Mouse (Mus musculus) midbrain, embryonic 10.5 days (tissue): ENCODE results near the gene Nr5a2. TPM values are rescaled to one million over a fixed set of nuclear protein-coding genes. Genes with fewer than 3 reads are reported as not detected.
"Not testable (repeated sequence)": the region's sequence is repeated elsewhere in the genome, so short reads cannot be mapped to it uniquely, and the experiment has no call there.

ENCODE experiments used
- DNase-seq: peaks from one replicate; pipeline ENCODE4 v3.0.0-alpha.2; 2017; ENCODE audit warnings: low spot score
- H3K27ac ChIP-seq: fragments of 300-500 bp; sonication (generic); replicated peaks from 2 replicates; pipeline ENCODE4 v1.5.1; 2016; ENCODE audit warnings: mild to moderate bottlenecking
- H3K27me3 ChIP-seq: fragments of 300-500 bp; sonication (generic); 2 replicates; pipeline ENCODE4 v1.6.1; 2016; ENCODE audit warnings: low read depth, mild to moderate bottlenecking; ENCODE audit not compliant: poor library complexity, severe bottlenecking
- H3K36me3 ChIP-seq: fragments of 300-500 bp; sonication (generic); 2 replicates; pipeline ENCODE4 v1.6.1; 2016; ENCODE audit warnings: mild to moderate bottlenecking, moderate library complexity
- H3K4me1 ChIP-seq: fragments of 300-500 bp; sonication (generic); 2 replicates; pipeline ENCODE4 v1.6.1; 2016
- H3K4me3 ChIP-seq: fragments of 300-500 bp; sonication (generic); 2 replicates; pipeline ENCODE4 v1.5.1; 2016; ENCODE audit warnings: mild to moderate bottlenecking, moderate library complexity
- H3K9me3 ChIP-seq: fragments of 300-500 bp; sonication (generic); replicated peaks from 2 replicates; pipeline ENCODE4 v1.6.1; 2016; ENCODE audit warnings: mild to moderate bottlenecking
- WGBS: fragments of 180-500 bp; shearing (Covaris S2); methylation state at CpG from one replicate; pipeline ENCODE4 v1.1.7; 2016; 5-methylcytosine and 5-hydroxymethylcytosine counted together
- polyA plus RNA-seq: library from polyadenylated mRNA; unstranded; fragments of >200 nt; fragmentation: Nextera tagmentation; extraction: Ambion mirVana; gene quantifications from 2 replicates; pipeline ENCODE4 v1.2.1, GENCODE M21; 2016

The Nr5a2 gene
- polyA plus RNA-seq, 1 experiment from 2014 or later = 0.20 TPM

DNA sequence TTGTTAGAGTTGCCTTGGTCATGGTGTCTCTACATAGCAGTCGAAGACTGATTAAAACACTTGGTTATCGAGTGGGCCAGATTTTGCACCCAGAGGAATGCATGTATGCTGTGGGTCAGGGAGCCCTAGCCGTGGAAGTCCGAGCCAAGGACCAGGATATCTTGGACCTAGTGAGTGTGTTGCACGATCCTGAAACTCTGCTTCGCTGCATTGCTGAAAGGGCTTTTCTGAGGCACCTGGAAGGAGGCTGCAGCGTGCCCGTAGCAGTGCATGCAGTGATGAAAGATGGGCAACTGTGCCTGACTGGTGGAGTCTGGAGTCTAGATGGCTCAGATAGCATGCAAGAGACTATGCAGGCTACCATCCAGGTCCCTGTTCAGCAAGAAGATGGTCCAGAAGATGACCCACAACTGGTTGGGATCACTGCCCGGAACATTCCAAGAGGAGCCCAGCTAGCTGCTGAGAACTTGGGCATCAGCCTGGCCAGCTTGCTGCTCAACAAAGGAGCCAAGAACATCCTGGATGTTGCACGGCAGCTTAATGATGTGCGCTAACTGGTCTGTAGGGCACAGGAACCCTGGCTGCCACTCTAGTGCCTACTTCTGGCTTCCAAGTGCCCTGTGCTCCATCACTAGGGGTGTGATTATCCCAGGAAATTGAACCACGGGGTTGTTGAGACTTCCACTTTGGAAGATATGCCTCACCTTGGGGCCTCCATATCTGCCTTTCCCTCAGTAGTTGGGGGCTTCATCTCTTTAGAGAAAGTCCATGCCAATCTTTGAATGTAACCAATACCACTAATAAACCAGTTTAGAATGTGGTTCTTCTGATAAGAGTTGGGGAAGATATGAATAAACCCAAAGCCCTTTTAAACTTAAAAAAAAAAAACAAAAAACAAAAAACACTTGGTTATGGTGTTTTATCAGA, 167.0 kb downstream of the Nr5a2 start:
- H3K4me1 ChIP-seq, H3K27ac ChIP-seq, H3K36me3 ChIP-seq, H3K4me3 ChIP-seq, H3K9me3 ChIP-seq, H3K27me3 ChIP-seq, DNase-seq: not testable (repeated sequence)
- 91% methylated on average over 12 of the region's 12 CpGs for WGBS
